Mouse (Mus musculus) MEL (cell line): Measurements from ENCODE around the gene Samd11. TPM values are rescaled to one million over a fixed set of nuclear protein-coding genes. Genes with fewer than 3 reads are reported as not detected.

ENCODE experiments used
- DNase-seq: peaks from one replicate; pipeline ENCODE4 v3.0.0; 2011; ENCODE audit warnings: low read depth, low spot score
- H3K27ac ChIP-seq: 2 replicates; pipeline ENCODE4 v1.5.1; 2012; ENCODE audit warnings: low read depth, mild to moderate bottlenecking, control low read depth, low read length, moderate library complexity; ENCODE audit not compliant: control insufficient read depth
- H3K27me3 ChIP-seq, 2 experiments: fragments of 150-350 bp in 1 of 2; sonication (generic) in 1 of 2; 2 replicates each; pipeline ENCODE4 v1.6.1; 2012; ENCODE audit warnings: low read length in 2 of 2, mild to moderate bottlenecking in 2 of 2, improper control_type of control experiment in 1 of 2, moderate library complexity in 1 of 2; ENCODE audit not compliant: insufficient read depth in 2 of 2, control insufficient read depth in 1 of 2
- H3K36me3 ChIP-seq, 2 experiments: 2 replicates each; pipeline ENCODE4 v1.6.1; 2012 to 2014; ENCODE audit warnings: low read length in 2 of 2, improper control_type of control experiment in 1 of 2, inconsistent platforms in 1 of 2, mild to moderate bottlenecking in 1 of 2; ENCODE audit not compliant: insufficient read depth in 2 of 2, control insufficient read depth in 1 of 2
- H3K4me1 ChIP-seq, 2 experiments: fragments of 150-350 bp in 1 of 2; sonication (generic) in 1 of 2; 2 replicates each; pipeline ENCODE4 v1.6.1; 2012; ENCODE audit warnings: low read length in 2 of 2, improper control_type of control experiment in 1 of 2, mild to moderate bottlenecking in 1 of 2; ENCODE audit not compliant: insufficient read depth in 2 of 2, control insufficient read depth in 1 of 2
- H3K4me3 ChIP-seq, 2 experiments: fragments of 150-350 bp in 1 of 2; sonication (generic) in 1 of 2; 2 replicates each; pipeline ENCODE4 v1.5.1; 2012; ENCODE audit warnings: low read depth in 2 of 2, low read length in 2 of 2, mild to moderate bottlenecking in 2 of 2, moderate library complexity in 2 of 2, control low read depth in 1 of 2, improper control_type of control experiment in 1 of 2; ENCODE audit not compliant: control insufficient read depth in 1 of 2, insufficient read depth in 1 of 2
- H3K79me2 ChIP-seq: 2 replicates; pipeline ENCODE4 v1.6.1; 2012; ENCODE audit warnings: mild to moderate bottlenecking, low read length, moderate library complexity; ENCODE audit not compliant: control insufficient read depth, poor library complexity, insufficient read depth
- H3K9ac ChIP-seq: 2 replicates; pipeline ENCODE4 v1.6.1; 2012; ENCODE audit warnings: low read depth, mild to moderate bottlenecking, control low read depth, low read length, moderate library complexity; ENCODE audit not compliant: control insufficient read depth, poor library complexity, severe bottlenecking
- H3K9me3 ChIP-seq: fragments of 150-350 bp; sonication (generic); replicated peaks from 2 replicates; pipeline ENCODE4 v1.6.1; 2012; ENCODE audit warnings: mild to moderate bottlenecking, low read length, improper control_type of control experiment, moderate library complexity; ENCODE audit not compliant: insufficient read depth
- BHLHE40 ChIP-seq: IDR thresholded peaks from 2 replicates; pipeline ENCODE4 v1.6.1; 2012; ENCODE audit warnings: low read depth, mild to moderate bottlenecking, inconsistent platforms, low read length, improper control_type of control experiment, borderline replicate concordance
- CHD1 ChIP-seq: IDR thresholded peaks from 2 replicates; pipeline ENCODE4 v1.6.1; 2012; ENCODE audit warnings: low read depth, mild to moderate bottlenecking, inconsistent platforms, low read length, improper control_type of control experiment
- CHD2 ChIP-seq: IDR thresholded peaks from 2 replicates; pipeline ENCODE4 v1.6.1; 2011; ENCODE audit warnings: low read length, improper control_type of control experiment
- CTCF ChIP-seq, 3 experiments: IDR thresholded peaks in 2 of 3; conservative IDR thresholded peaks in 1 of 3; 2 replicates each; pipeline ENCODE4 v1.5.1; 2011 to 2012; ENCODE audit warnings: low read length in 3 of 3, low read depth in 2 of 3, mild to moderate bottlenecking in 2 of 3, improper control_type of control experiment in 1 of 3, inconsistent platforms in 1 of 3, mixed read lengths in 1 of 3, moderate library complexity in 1 of 3; ENCODE audit not compliant: control insufficient read depth in 1 of 3, insufficient read depth in 1 of 3, poor library complexity in 1 of 3, severe bottlenecking in 1 of 3
- E2F4 ChIP-seq: IDR thresholded peaks from 2 replicates; pipeline ENCODE4 v1.6.1; 2011; ENCODE audit warnings: low read depth, low read length, improper control_type of control experiment, borderline replicate concordance
- ELF1 ChIP-seq: IDR thresholded peaks from 2 replicates; pipeline ENCODE4 v1.6.1; 2014; ENCODE audit warnings: low read depth, mild to moderate bottlenecking, inconsistent platforms, low read length, improper control_type of control experiment, moderate library complexity
- EP300 ChIP-seq, 2 experiments: IDR thresholded peaks; 2 replicates each; pipeline ENCODE4 v1.6.1; 2011; ENCODE audit warnings: improper control_type of control experiment in 2 of 2, low read length in 2 of 2, low read depth in 1 of 2, mild to moderate bottlenecking in 1 of 2
- ETS1 ChIP-seq: IDR thresholded peaks from 2 replicates; pipeline ENCODE4 v1.6.1; 2012; ENCODE audit warnings: low read depth, mild to moderate bottlenecking, inconsistent platforms, low read length, improper control_type of control experiment, moderate library complexity
- GABPA ChIP-seq: IDR thresholded peaks from 2 replicates; pipeline ENCODE4 v1.6.1; 2012; ENCODE audit warnings: low read depth, mild to moderate bottlenecking, inconsistent platforms, low read length, improper control_type of control experiment, moderate library complexity
- GATA1 ChIP-seq: IDR thresholded peaks from 2 replicates; pipeline ENCODE4 v1.6.1; 2011; ENCODE audit warnings: low read depth, low read length, improper control_type of control experiment
- KAT2A ChIP-seq: conservative IDR thresholded peaks from 2 replicates; pipeline ENCODE4 v1.6.1; 2012; ENCODE audit warnings: low read depth, low read length, improper control_type of control experiment, inconsistent platforms
- MAX ChIP-seq: IDR thresholded peaks from 2 replicates; pipeline ENCODE4 v1.6.1; 2011; ENCODE audit warnings: low read length, improper control_type of control experiment
- MAZ ChIP-seq: IDR thresholded peaks from 2 replicates; pipeline ENCODE4 v1.6.1; 2012; ENCODE audit warnings: low read depth, mild to moderate bottlenecking, inconsistent platforms, low read length, improper control_type of control experiment
- MEF2A ChIP-seq: IDR thresholded peaks from 2 replicates; pipeline ENCODE4 v1.6.1; 2014; ENCODE audit warnings: low read depth, mild to moderate bottlenecking, inconsistent platforms, low read length, improper control_type of control experiment; ENCODE audit not compliant: poor library complexity, insufficient replicate concordance, severe bottlenecking; ENCODE audit errors: extremely low read depth
- MYB ChIP-seq: IDR thresholded peaks from 2 replicates; pipeline ENCODE4 v1.6.1; 2011; ENCODE audit warnings: mild to moderate bottlenecking, low read depth, low read length, improper control_type of control experiment
- NELFE ChIP-seq: IDR thresholded peaks from 2 replicates; pipeline ENCODE4 v1.6.1; 2011; ENCODE audit warnings: low read depth, low read length, improper control_type of control experiment
- NRF1 ChIP-seq: IDR thresholded peaks from 2 replicates; pipeline ENCODE4 v1.6.1; 2014; ENCODE audit warnings: low read depth, mild to moderate bottlenecking, inconsistent platforms, low read length, improper control_type of control experiment, moderate library complexity; ENCODE audit not compliant: poor library complexity, insufficient read depth, severe bottlenecking
- POLR2A ChIP-seq, 2 experiments: IDR thresholded peaks; 2 replicates each; pipeline ENCODE4 v1.6.1; 2011 to 2012; ENCODE audit warnings: low read length in 2 of 2, mild to moderate bottlenecking in 2 of 2, control low read depth in 1 of 2, improper control_type of control experiment in 1 of 2, low read depth in 1 of 2, moderate library complexity in 1 of 2; ENCODE audit not compliant: control insufficient read depth in 1 of 2, insufficient read depth in 1 of 2, poor library complexity in 1 of 2
- POLR2AphosphoS2 ChIP-seq: IDR thresholded peaks from 2 replicates; pipeline ENCODE4 v1.6.1; 2011; ENCODE audit warnings: low read length, improper control_type of control experiment
- POLR2AphosphoS5 ChIP-seq: IDR thresholded peaks from 2 replicates; pipeline ENCODE4 v1.6.1; 2012; ENCODE audit warnings: low read depth, borderline replicate concordance, mild to moderate bottlenecking, inconsistent platforms, low read length, moderate library complexity, mixed read lengths
- RAD21 ChIP-seq: IDR thresholded peaks from 2 replicates; pipeline ENCODE4 v1.6.1; 2011; ENCODE audit warnings: mild to moderate bottlenecking, low read depth, low read length, improper control_type of control experiment
- RCOR1 ChIP-seq: IDR thresholded peaks from 2 replicates; pipeline ENCODE4 v1.6.1; 2012; ENCODE audit warnings: low read depth, mild to moderate bottlenecking, inconsistent platforms, low read length, improper control_type of control experiment
- TAL1 ChIP-seq: IDR thresholded peaks from 2 replicates; pipeline ENCODE4 v1.6.1; 2012; ENCODE audit warnings: mild to moderate bottlenecking, inconsistent platforms, low read length, moderate library complexity, mixed read lengths
- TBP ChIP-seq: IDR thresholded peaks from 2 replicates; pipeline ENCODE4 v1.8.0; 2011; ENCODE audit warnings: low read depth, low read length, improper control_type of control experiment
- TCF12 ChIP-seq: IDR thresholded peaks from 2 replicates; pipeline ENCODE4 v1.6.1; 2014; ENCODE audit warnings: low read depth, mild to moderate bottlenecking, inconsistent platforms, low read length, improper control_type of control experiment, moderate library complexity
- UBTF ChIP-seq: IDR thresholded peaks from 2 replicates; pipeline ENCODE4 v1.6.1; 2012; ENCODE audit warnings: low read depth, mild to moderate bottlenecking, inconsistent platforms, low read length, improper control_type of control experiment, moderate library complexity, borderline replicate concordance; ENCODE audit not compliant: insufficient read depth
- USF1 ChIP-seq: IDR thresholded peaks from 2 replicates; pipeline ENCODE4 v1.6.1; 2014; ENCODE audit warnings: low read depth, mild to moderate bottlenecking, inconsistent platforms, low read length, improper control_type of control experiment, moderate library complexity
- USF2 ChIP-seq, 2 experiments: IDR thresholded peaks; 2 replicates each; pipeline ENCODE4 v1.6.1; 2011 to 2012; ENCODE audit warnings: improper control_type of control experiment in 2 of 2, low read length in 2 of 2, borderline replicate concordance in 1 of 2, inconsistent platforms in 1 of 2, low read depth in 1 of 2, mild to moderate bottlenecking in 1 of 2; ENCODE audit not compliant: insufficient read depth in 1 of 2
- ZC3H11A ChIP-seq: IDR thresholded peaks from 2 replicates; pipeline ENCODE4 v1.6.1; 2012; ENCODE audit warnings: low read depth, mild to moderate bottlenecking, inconsistent platforms, low read length, improper control_type of control experiment
- ZKSCAN1 ChIP-seq: IDR thresholded peaks from 2 replicates; pipeline ENCODE4 v1.6.1; 2012; ENCODE audit warnings: low read depth, mild to moderate bottlenecking, inconsistent platforms, low read length, improper control_type of control experiment, moderate library complexity
- ZMIZ1 ChIP-seq: IDR thresholded peaks from 2 replicates; pipeline ENCODE4 v1.6.1; 2012; ENCODE audit warnings: low read depth, mild to moderate bottlenecking, inconsistent platforms, low read length, improper control_type of control experiment, moderate library complexity
- ZNF384 ChIP-seq: IDR thresholded peaks from 2 replicates; pipeline ENCODE4 v1.6.1; 2012; ENCODE audit warnings: low read depth, mild to moderate bottlenecking, inconsistent platforms, low read length, improper control_type of control experiment
- polyA plus RNA-seq, 2 experiments: library from polyadenylated mRNA; stranded (reverse) in 1 of 2; unstranded in 1 of 2; fragments of >175 nt in 1 of 2; fragments of >200 nt in 1 of 2; gene quantifications; 2 replicates each; pipeline versions ENCODE4 v1.2.1 to v1.2.4; 2012; ENCODE audit warnings: low replicate concordance in 2 of 2, low read depth in 1 of 2; ENCODE audit not compliant: insufficient read length in 2 of 2, insufficient read depth in 1 of 2, missing spikeins in 1 of 2
- total RNA-seq: library from RNA; depleted of rRNA; stranded (reverse); fragments of 300-350 nt; gene quantifications from 2 replicates; pipeline ENCODE4 v1.2.3, GENCODE M21; 2012

Gene Samd11
- total and polyA plus RNA-seq, 3 experiments, result 1.7 to 4.1 TPM; not detected in 1

DNA sequence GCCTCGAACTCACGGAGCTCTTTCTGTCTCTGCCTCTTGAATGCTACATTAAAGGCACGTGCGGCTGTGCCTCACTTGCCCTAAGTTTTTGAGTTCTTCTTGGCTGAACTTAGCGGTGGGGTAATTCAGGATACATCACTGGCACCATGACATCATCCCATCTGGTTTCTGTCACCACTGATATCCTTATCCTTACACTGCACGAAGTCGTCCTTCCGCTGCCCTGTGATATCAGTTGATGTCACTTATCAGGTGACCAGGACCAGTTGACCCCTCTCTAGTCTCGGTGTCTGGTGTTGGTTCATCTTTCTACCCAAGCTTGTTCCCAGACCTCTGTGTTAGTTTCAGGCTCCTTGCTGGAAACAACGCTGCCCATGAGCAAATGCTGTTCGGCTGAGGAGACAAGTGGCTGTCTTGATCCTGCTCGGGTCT is 53.0 kb downstream of the Samd11 start (continued):
- peak; percentile 88 for TF ChIP-seq TBP
- TF ChIP-seq KAT2A, result no peak; the same call in 1 of the 2 replicates
- 0 out of 2 replicates have a peak, but pooled peaks have one; percentile 36 for TF ChIP-seq MEF2A
- peak; percentile 94 for TF ChIP-seq MAX
- TF ChIP-seq, all 39 proteins: peak for 20

DNA sequence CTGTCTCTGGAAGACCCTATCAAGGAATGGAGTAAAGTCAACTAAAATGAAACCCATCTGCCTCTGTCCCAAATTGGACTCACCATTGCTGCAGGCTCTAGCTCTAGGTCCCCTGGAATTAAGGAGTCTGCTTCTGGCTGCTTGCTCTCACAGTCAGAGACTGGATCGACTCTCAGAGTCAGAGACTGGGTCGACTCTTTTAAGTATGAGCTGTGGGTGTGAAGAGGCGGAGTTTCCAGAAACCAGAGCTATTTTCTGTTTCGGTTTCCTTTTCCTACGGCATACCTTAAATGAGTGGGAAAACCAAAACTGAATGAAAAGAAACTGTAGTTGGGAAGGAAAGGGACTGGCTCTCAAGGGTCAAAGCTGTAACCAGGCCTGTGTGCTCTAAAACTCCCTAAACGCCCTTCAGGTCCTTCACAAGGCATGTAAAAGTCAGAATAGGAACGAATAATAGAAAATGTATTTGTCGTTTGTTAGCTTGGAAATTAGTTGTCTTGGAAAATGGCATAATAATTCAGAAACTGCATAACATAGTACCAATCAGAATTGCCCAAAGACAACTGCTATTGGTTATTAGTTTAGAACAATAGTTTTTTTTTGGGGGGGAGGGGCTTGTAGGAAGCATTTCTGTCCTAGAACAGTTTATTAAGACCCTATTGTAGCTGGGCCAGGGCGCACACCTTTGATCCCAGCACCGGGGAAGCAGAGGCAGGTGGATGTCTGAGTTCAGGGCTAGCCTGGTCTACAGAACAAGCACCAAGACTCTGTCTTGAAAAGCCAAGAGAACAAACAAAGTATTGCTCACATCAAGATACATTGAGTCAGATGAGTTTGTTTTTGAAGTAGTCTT is 54.6 kb downstream of the Samd11 start, which contains the start of gene Isg15:
TSS of gene Isg15 (minus strand) at position 196 of the 853 bp plus-strand sequence.
- Histone ChIP-seq H3K4me3 (peak within 1 kb of the TSS; percentile 80), H3K79me2 (peaks cover 21% of the 10 kb centered on the region), H3K9me3 (no peaks in the 10 kb centered on the region), H3K27me3 (no peaks in the 10 kb centered on the region), H3K36me3 (peaks cover 0 to 15% of the 10 kb centered on the region in 2 experiments; a peak in 2 of 4 replicates), H3K27ac (peak within 1 kb of the TSS; percentile 75), H3K9ac (peak within 1 kb of the TSS; percentile 76), H3K4me1 (peaks cover 9 to 30% of the 10 kb centered on the region in 2 experiments; a peak in 3 of 4 replicates)
- DNase-seq, result peak; percentile 67
- TF ChIP-seq MYB (no peak), CHD1 (peak; percentile 58; the same call in 1 of the 2 replicates), POLR2A (IDR thresholded peaks at IDR 0.05; ENCODE audit: control insufficient read depth in 1 of 2, insufficient read depth in 1 of 2, low read depth in 1 of 2, low read length in 2 of 2, poor library complexity in 1 of 2) (peak in 1 of 2 experiments; percentile 40; a peak in 1 of 4 replicates), E2F4 (no peak), ZC3H11A (no peak), ELF1 (no peak), ZNF384 (peak; percentile 44; the same call in 1 of the 2 replicates), UBTF (no peak), GABPA (no peak), CTCF (IDR thresholded peaks at IDR 0.05 in 2 of 3, conservative IDR thresholded peaks at IDR 0.05 in 1 of 3; ENCODE audit: control insufficient read depth in 1 of 3, insufficient read depth in 1 of 3, low read depth in 2 of 3, low read length in 3 of 3, poor library complexity in 1 of 3, severe bottlenecking in 1 of 3) (no peak), TAL1 (no peak), EP300 (IDR thresholded peaks at IDR 0.05; ENCODE audit: low read depth in 1 of 2, low read length in 2 of 2) (no peak), USF2 (IDR thresholded peaks at IDR 0.05; ENCODE audit: borderline replicate concordance in 1 of 2, insufficient read depth in 1 of 2, low read depth in 1 of 2, low read length in 2 of 2) (no peak), NRF1 (no peak), BHLHE40 (0 out of 2 replicates have a peak, but pooled peaks have one; percentile 16), RAD21 (no peak), ETS1 (peak; percentile 74), ZKSCAN1 (no peak), MAX (no peak), TCF12 (no peak), RCOR1 (no peak), ZMIZ1 (no peak), MAZ (no peak), KAT2A (no peak), CHD2 (no peak), POLR2AphosphoS2 (no peak), GATA1 (no peak), NELFE (peak; percentile 30; the same call in 1 of the 2 replicates), USF1 (no peak), POLR2AphosphoS5 (no peak)
